Mouse (Mus musculus): ENCODE measurements around the gene Clasp1.

DNA sequence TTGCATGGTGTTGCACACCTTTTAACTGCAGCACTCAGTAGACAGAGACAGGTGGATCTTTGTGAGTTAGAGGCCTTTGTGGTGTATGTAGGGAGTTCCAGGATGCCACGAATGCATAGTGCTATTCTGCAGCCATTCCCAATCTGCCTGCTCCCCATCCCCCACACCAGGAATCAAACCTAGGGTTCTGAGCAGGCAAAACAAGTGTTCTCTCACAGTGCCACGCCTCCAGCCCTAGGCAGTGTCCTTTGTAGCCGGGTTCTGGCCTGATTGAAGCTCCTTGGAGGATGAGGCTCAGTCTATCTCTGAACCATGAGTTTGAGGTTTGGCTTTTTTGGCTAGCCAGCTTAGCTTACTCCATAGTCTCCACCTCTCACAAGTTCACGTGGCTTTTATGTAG is 256.8 kb downstream of the Clasp1 start:
- no peak for TF ChIP-seq NRF1 (IDR thresholded peaks at IDR 0.05; ENCODE audit: insufficient read depth, low read depth, low read length, poor library complexity, severe bottlenecking)
- no peak for TF ChIP-seq POLR2A (IDR thresholded peaks at IDR 0.05; ENCODE audit: control insufficient read depth in 1 of 2, insufficient read depth in 1 of 2, low read depth in 1 of 2, low read length in 2 of 2, poor library complexity in 1 of 2)
- no peak for TF ChIP-seq MAX (IDR thresholded peaks at IDR 0.05; ENCODE audit: low read length)
- no peak for TF ChIP-seq POLR2AphosphoS5 (IDR thresholded peaks at IDR 0.05; ENCODE audit: borderline replicate concordance, low read depth, low read length)
- TF ChIP-seq CTCF (IDR thresholded peaks at IDR 0.05 in 2 of 3, conservative IDR thresholded peaks at IDR 0.05 in 1 of 3; ENCODE audit: control insufficient read depth in 1 of 3, insufficient read depth in 1 of 3, low read depth in 2 of 3, low read length in 3 of 3, poor library complexity in 1 of 3, severe bottlenecking in 1 of 3) = no peak
- TF ChIP-seq ETS1 (IDR thresholded peaks at IDR 0.05; ENCODE audit: low read depth, low read length) = no peak
- TF ChIP-seq MAFK (IDR thresholded peaks at IDR 0.05; ENCODE audit: borderline replicate concordance, low read depth, low read length) = no peak
- TF ChIP-seq TBP (IDR thresholded peaks at IDR 0.05; ENCODE audit: low read depth, low read length) = no peak

All from MEL (cell line).